Mouse (Mus musculus) liver, embryonic 13.5 days (tissue): ENCODE data around the gene Cped1. TPM values are rescaled to one million over a fixed set of nuclear protein-coding genes. Genes with fewer than 3 reads are reported as not detected.

ENCODE experiments used
- ATAC-seq: fragments of 200-750 bp; cut with Nextera tagmentation; 2 replicates; pipeline ENCODE4 v1.8.0; 2017; ENCODE audit warnings: low read depth, mild to moderate bottlenecking, moderate number of reproducible peaks, moderate library complexity
- DNase-seq: peaks from one replicate; pipeline ENCODE4 v3.0.0; 2022
- H3K27ac ChIP-seq: fragments of 300-500 bp; sonication (generic); 2 replicates; pipeline ENCODE4 v1.5.1; 2015; ENCODE audit warnings: moderate library complexity, mild to moderate bottlenecking, inconsistent platforms
- H3K27me3 ChIP-seq: fragments of 300-500 bp; sonication (generic); 2 replicates; pipeline ENCODE4 v1.6.1; 2015; ENCODE audit warnings: mild to moderate bottlenecking, inconsistent platforms
- H3K36me3 ChIP-seq: fragments of 300-500 bp; sonication (generic); 2 replicates; pipeline ENCODE4 v1.6.1; 2015; ENCODE audit warnings: mild to moderate bottlenecking, inconsistent platforms
- H3K4me1 ChIP-seq: fragments of 300-500 bp; sonication (generic); replicated peaks from 2 replicates; pipeline ENCODE4 v1.6.1; 2015; ENCODE audit warnings: inconsistent platforms
- H3K4me2 ChIP-seq: fragments of 300-500 bp; sonication (generic); 2 replicates; pipeline ENCODE4 v1.6.1; 2015; ENCODE audit warnings: inconsistent platforms, mild to moderate bottlenecking, moderate library complexity
- H3K4me3 ChIP-seq: fragments of 300-500 bp; sonication (generic); replicated peaks from 2 replicates; pipeline ENCODE4 v1.5.1; 2015; ENCODE audit warnings: mild to moderate bottlenecking, inconsistent platforms
- H3K9ac ChIP-seq: fragments of 300-500 bp; sonication (generic); 2 replicates; pipeline ENCODE4 v1.6.1; 2015; ENCODE audit warnings: mild to moderate bottlenecking, inconsistent platforms
- H3K9me3 ChIP-seq: fragments of 300-500 bp; sonication (generic); replicated peaks from 2 replicates; pipeline ENCODE4 v1.6.1; 2016; ENCODE audit warnings: inconsistent platforms
- WGBS: fragments of 180-500 bp; shearing (Covaris S2); methylation state at CpG from one replicate; pipeline ENCODE4 v1.1.7; 2015; ENCODE audit not compliant: insufficient replicate concordance; 5-methylcytosine and 5-hydroxymethylcytosine counted together
- polyA plus RNA-seq: library from polyadenylated mRNA; unstranded; fragments of >200 nt; fragmentation: Nextera tagmentation; extraction: Ambion mirVana; gene quantifications from 2 replicates; pipeline ENCODE4 v1.2.1, GENCODE M21; 2015

Gene Cped1
- polyA plus RNA-seq, 1 experiment from 2014 or later: 2.2 TPM

- peaks cover 6% of the 10 kb centered on the region for H3K4me1 ChIP-seq
- H3K9ac ChIP-seq: no peak overlapping the region; the same call in 1 of the 2 replicates
- peak overlapping the region; percentile 64 for H3K4me2 ChIP-seq
- peak; percentile 65 for ATAC-seq
- peak; percentile 27 for DNase-seq
- H3K27me3 ChIP-seq: peaks cover 37% of the 10 kb centered on the region
- no peaks in the 10 kb centered on the region for H3K36me3 ChIP-seq
- WGBS: 9% methylated on average over 16 of the region's 16 CpGs
- no peaks in the 10 kb centered on the region for H3K9me3 ChIP-seq
- H3K27ac ChIP-seq: peak overlapping the region; percentile 55; the same call in 1 of the 2 replicates
- peak overlapping the region; percentile 49 for H3K4me3 ChIP-seq
Measured at GRCm38 (mm10) chr6:21984990-21985731, 555 bp upstream of the Cped1 start.

GRCm38 (mm10) chr6:21986660-21987331, 1.1 kb downstream of the Cped1 start:
- no peak for ATAC-seq
- no peaks in the 10 kb centered on the region for H3K9me3 ChIP-seq
- no peak for DNase-seq
- WGBS: 8% methylated on average over 24 of the region's 24 CpGs
- no peaks in the 10 kb centered on the region for H3K36me3 ChIP-seq
- peak overlapping the region; percentile 64 for H3K4me2 ChIP-seq
- H3K27ac ChIP-seq: no peak overlapping the region
- H3K4me3 ChIP-seq: peak overlapping the region; percentile 49
- peak overlapping the region; percentile 42 for H3K9ac ChIP-seq
- H3K27me3 ChIP-seq: peaks cover 37% of the 10 kb centered on the region
- peaks cover 6% of the 10 kb centered on the region for H3K4me1 ChIP-seq

GRCm38 (mm10) chr6:21987554-21987953, 1.8 kb downstream of the Cped1 start:
- 0 out of 2 replicates have a peak, but pooled peaks cover 1% of the 10 kb centered on the region for H3K36me3 ChIP-seq
- no peak overlapping the region for H3K27ac ChIP-seq
- H3K4me2 ChIP-seq: peak overlapping the region; percentile 35; the same call in 1 of the 2 replicates
- 70% methylated on average over 2 of the region's 2 CpGs for WGBS
- no peak for ATAC-seq
- H3K27me3 ChIP-seq: peaks cover 37% of the 10 kb centered on the region
- H3K4me1 ChIP-seq: peaks cover 6% of the 10 kb centered on the region
- H3K9me3 ChIP-seq: no peaks in the 10 kb centered on the region
- no peak overlapping the region for H3K9ac ChIP-seq
- no peak for DNase-seq
- H3K4me3 ChIP-seq: 0 out of 2 replicates have a peak overlapping the region, but pooled peaks have one; percentile 8

- H3K4me3 ChIP-seq: no peak overlapping the region
- 0 out of 2 replicates have a peak overlapping the region, but pooled peaks have one; percentile 10 for H3K4me2 ChIP-seq
- H3K27me3 ChIP-seq: peaks cover 37% of the 10 kb centered on the region
- 0 out of 2 replicates have a peak, but pooled peaks cover 2% of the 10 kb centered on the region for H3K36me3 ChIP-seq
- 64% methylated on average over 5 of the region's 5 CpGs for WGBS
- DNase-seq (no peak), ATAC-seq (no peak)
- H3K4me1 ChIP-seq: peaks cover 6% of the 10 kb centered on the region
- H3K9me3 ChIP-seq: no peaks in the 10 kb centered on the region
- no peak overlapping the region for H3K9ac ChIP-seq
- no peak overlapping the region for H3K27ac ChIP-seq
Measured at GRCm38 (mm10) chr6:21988296-21988695, 2.6 kb downstream of the Cped1 start.

- ATAC-seq (no peak), DNase-seq (no peak)
- Histone ChIP-seq H3K4me3 (no peak overlapping the region), H3K36me3 (0 out of 2 replicates have a peak, but pooled peaks cover 2% of the 10 kb centered on the region), H3K4me2 (no peak overlapping the region), H3K9ac (no peak overlapping the region), H3K9me3 (no peaks in the 10 kb centered on the region), H3K27me3 (peaks cover 37% of the 10 kb centered on the region), H3K27ac (no peak overlapping the region), H3K4me1 (peaks cover 6% of the 10 kb centered on the region)
- WGBS: 61% methylated on average over 4 of the region's 4 CpGs
Measured at GRCm38 (mm10) chr6:21989081-21989480, 3.4 kb downstream of the Cped1 start.

GRCm38 (mm10) chr6:21990181-21991135, 4.7 kb downstream of the Cped1 start:
- Histone ChIP-seq H3K4me2 (no peak overlapping the region), H3K4me3 (no peak overlapping the region), H3K9me3 (no peaks in the 10 kb centered on the region), H3K36me3 (0 out of 2 replicates have a peak, but pooled peaks cover 2% of the 10 kb centered on the region), H3K9ac (no peak overlapping the region), H3K4me1 (peaks cover 2% of the 10 kb centered on the region), H3K27me3 (peaks cover 30% of the 10 kb centered on the region), H3K27ac (no peak overlapping the region)
- WGBS: 61% methylated on average over 9 of the region's 9 CpGs
- ATAC-seq (no peak), DNase-seq (no peak)

GRCm38 (mm10) chr6:21991151-21991550, 5.4 kb downstream of the Cped1 start:
- Histone ChIP-seq H3K36me3 (0 out of 2 replicates have a peak, but pooled peaks cover 2% of the 10 kb centered on the region), H3K9me3 (no peaks in the 10 kb centered on the region), H3K4me1 (0 out of 2 replicates have a peak, but pooled peaks cover 2% of the 10 kb centered on the region), H3K27ac (no peak overlapping the region), H3K4me3 (no peak overlapping the region), H3K4me2 (no peak overlapping the region), H3K27me3 (peaks cover 23% of the 10 kb centered on the region), H3K9ac (no peak overlapping the region)
- WGBS: 70% methylated on average over 4 of the region's 4 CpGs
- no peak for ATAC-seq
- DNase-seq: no peak

GRCm38 (mm10) chr6:21993070-21993469, 7.4 kb downstream of the Cped1 start:
- ATAC-seq: no peak
- WGBS: 54% methylated on average over 2 of the region's 2 CpGs
- H3K4me3 ChIP-seq: no peak overlapping the region

GRCm38 (mm10) chr6:21998131-21998530, 12.4 kb downstream of the Cped1 start:
- Histone ChIP-seq H3K4me2 (no peak overlapping the region), H3K27me3 (no peaks in the 10 kb centered on the region), H3K4me1 (peaks cover 19% of the 10 kb centered on the region; the same call in 1 of the 2 replicates), H3K4me3 (no peak overlapping the region), H3K36me3 (no peaks in the 10 kb centered on the region), H3K9me3 (no peaks in the 10 kb centered on the region), H3K9ac (no peak overlapping the region), H3K27ac (no peak overlapping the region)
- 38% methylated on average over 4 of the region's 4 CpGs for WGBS
- ATAC-seq (no peak), DNase-seq (no peak)

More at GRCm38 (mm10) chr6:21993070-21993469, 7.4 kb downstream of the Cped1 start:
- no peak overlapping the region for H3K27ac ChIP-seq
- H3K9ac ChIP-seq: no peak overlapping the region
- peaks cover 6% of the 10 kb centered on the region for H3K27me3 ChIP-seq
- no peaks in the 10 kb centered on the region for H3K9me3 ChIP-seq
- H3K4me2 ChIP-seq: no peak overlapping the region
- DNase-seq: no peak
- 0 out of 2 replicates have a peak, but pooled peaks cover 2% of the 10 kb centered on the region for H3K36me3 ChIP-seq
- H3K4me1 ChIP-seq: 0 out of 2 replicates have a peak, but pooled peaks cover 3% of the 10 kb centered on the region

- 19% methylated on average over 11 of the region's 11 CpGs for WGBS
- no peak for ATAC-seq
Measured at GRCm38 (mm10) chr6:21999025-21999424, 13.3 kb downstream of the Cped1 start.

More at GRCm38 (mm10) chr6:21999025-21999424, 13.3 kb downstream of the Cped1 start:
- H3K27ac ChIP-seq: no peak overlapping the region
- no peak overlapping the region for H3K4me2 ChIP-seq
- H3K36me3 ChIP-seq: no peaks in the 10 kb centered on the region
- H3K27me3 ChIP-seq: no peaks in the 10 kb centered on the region
- H3K4me3 ChIP-seq: no peak overlapping the region
- peaks cover 24% of the 10 kb centered on the region; the same call in 1 of the 2 replicates for H3K4me1 ChIP-seq
- no peak overlapping the region for H3K9ac ChIP-seq
- H3K9me3 ChIP-seq: no peaks in the 10 kb centered on the region
- no peak for DNase-seq
